9 mouse cellular contexts compared by ENCODE assay signal in genomic region chr2:59226383-59226782, GRCm38 (mm10).
"Had no signal": no experiment of that assay in that cellular context is flagged by ENCODE, and none has a peak within 500 bp of the region (broad histone marks: within the 10 kb centered on the region; RNA-seq: fewer than 3 reads in every experiment).

No protein-coding gene starts in this region.

- H3K27me3 ChIP-seq: kidney, embryonic 15.5 days; limb, embryonic 15.5 days; midbrain, embryonic 12.5 days had no signal

- H3K9ac ChIP-seq: kidney, embryonic 15.5 days; limb, embryonic 15.5 days; liver, embryonic 14.5 days; midbrain, embryonic 12.5 days had no signal

- H3K9me3 ChIP-seq: kidney, embryonic 15.5 days; limb, embryonic 15.5 days; midbrain, embryonic 12.5 days had no signal

- H3K4me3 ChIP-seq: kidney, embryonic 15.5 days; limb, embryonic 15.5 days; midbrain, embryonic 12.5 days had no signal

- H3K4me2 ChIP-seq: kidney, embryonic 15.5 days; limb, embryonic 15.5 days; midbrain, embryonic 12.5 days had no signal

- H3K36me3 ChIP-seq: kidney, embryonic 15.5 days; limb, embryonic 15.5 days; midbrain, embryonic 12.5 days had no signal

- H3K27ac ChIP-seq: kidney, embryonic 15.5 days; limb, embryonic 15.5 days; liver, embryonic 14.5 days; midbrain, embryonic 12.5 days had no signal

- ATAC-seq: midbrain, embryonic 16.5 days had no signal

- H3K4me1 ChIP-seq: limb, embryonic 15.5 days had no signal

- DNase-seq: kidney, postnatal 14 days; lung, adult 18-20 months; right cerebral cortex, postnatal 25 days; thymus, postnatal 36 days had no signal
